7 mouse cellular contexts compared by ENCODE assay signal in genomic region chr4:117494911-117495501, GRCm38 (mm10). TPM values are rescaled to one million over a fixed set of nuclear protein-coding genes. Genes with fewer than 3 reads are reported as not detected.
DNase-seq lines count a peak whose midpoint lies in the region; ATAC-seq and TF ChIP-seq lines count a peak whose summit lies in the region.

No protein-coding gene starts in this region.

- no peak for TF ChIP-seq CTCF in E14TG2a.4 (conservative IDR thresholded peaks at IDR 0.05; ENCODE audit: low read length)
- no peak for TF ChIP-seq CTCF in embryonic fibroblast, embryonic 13.5 days (IDR thresholded peaks at IDR 0.05; ENCODE audit: borderline replicate concordance, insufficient read depth, low read length)

- peak; percentile 38 for DNase-seq in CD4-positive helper T cell, adult 2 months (ENCODE audit: low read depth, low spot score)
- DNase-seq in hindbrain, embryonic 11.5 days (ENCODE audit: low spot score), result no peak
- DNase-seq in liver, embryonic 11.5 days (ENCODE audit: low spot score), result no peak
- DNase-seq in right cerebral cortex, postnatal 4 days, result no peak

- no peaks in the 10 kb centered on the region for H3K9me3 ChIP-seq in E14TG2a.4 (ENCODE audit: low read length)
- no peaks in the 10 kb centered on the region for H3K9me3 ChIP-seq in hindbrain, embryonic 11.5 days (ENCODE audit: control insufficient read depth, low read length)
- H3K9me3 ChIP-seq in liver, embryonic 11.5 days (ENCODE audit: control insufficient read depth, low read length), result no peaks in the 10 kb centered on the region
- H3K9me3 ChIP-seq in neural tube, embryonic 13.5 days, result no peaks in the 10 kb centered on the region

- no peak for TF ChIP-seq POLR2A in embryonic fibroblast, embryonic 13.5 days (IDR thresholded peaks at IDR 0.05; ENCODE audit: low read depth, low read length)

- H3K27me3 ChIP-seq in E14TG2a.4 (ENCODE audit: insufficient read depth, low read length), result peaks cover 68% of the 10 kb centered on the region
- H3K27me3 ChIP-seq in hindbrain, embryonic 11.5 days (ENCODE audit: control insufficient read depth, insufficient read depth, low read length), result peaks cover 55% of the 10 kb centered on the region
- H3K27me3 ChIP-seq in liver, embryonic 11.5 days (replicated peaks; ENCODE audit: control insufficient read depth, insufficient read depth, low read length), result peaks cover 85% of the 10 kb centered on the region
- peaks cover 96% of the 10 kb centered on the region for H3K27me3 ChIP-seq in neural tube, embryonic 13.5 days

- WGBS in hindbrain, embryonic 11.5 days, result under 1% methylated on average over 44 of the region's 47 CpGs
- WGBS in liver, embryonic 11.5 days, result under 1% methylated on average over 46 of the region's 47 CpGs
- WGBS in neural tube, embryonic 13.5 days, result under 1% methylated on average over 46 of the region's 47 CpGs

- no peak overlapping the region for H3K27ac ChIP-seq in embryonic fibroblast, embryonic 13.5 days (ENCODE audit: insufficient read depth, low read length)
- H3K27ac ChIP-seq in hindbrain, embryonic 11.5 days (ENCODE audit: low read depth, low read length), result peak overlapping the region; percentile 84
- no peak overlapping the region for H3K27ac ChIP-seq in liver, embryonic 11.5 days (ENCODE audit: low read depth, low read length)
- peak overlapping the region; percentile 86 for H3K27ac ChIP-seq in neural tube, embryonic 13.5 days (replicated peaks)

- peak overlapping the region; percentile 86 for H3K4me3 ChIP-seq in E14TG2a.4 (replicated peaks; ENCODE audit: low read length)
- H3K4me3 ChIP-seq in embryonic fibroblast, embryonic 13.5 days (ENCODE audit: insufficient read depth, low read length), result peak overlapping the region; percentile 17
- peak overlapping the region; percentile 56 for H3K4me3 ChIP-seq in hindbrain, embryonic 11.5 days (ENCODE audit: low read depth, low read length)
- H3K4me3 ChIP-seq in liver, embryonic 11.5 days (ENCODE audit: low read depth, low read length), result peak overlapping the region; percentile 54
- H3K4me3 ChIP-seq in neural tube, embryonic 13.5 days, result peak overlapping the region; percentile 48

- ATAC-seq in hindbrain, embryonic 11.5 days (ENCODE audit: low FRiP score), result peak; percentile 38
- ATAC-seq in liver, embryonic 11.5 days (replicated peaks; ENCODE audit: low FRiP score), result no peak
- 0 out of 2 replicates have a peak, but pooled peaks have one; percentile 23 for ATAC-seq in neural tube, embryonic 13.5 days (ENCODE audit: low read depth)

- peak overlapping the region; percentile 73 for H3K4me2 ChIP-seq in hindbrain, embryonic 11.5 days (replicated peaks; ENCODE audit: low read depth, low read length)
- peak overlapping the region; percentile 94 for H3K4me2 ChIP-seq in liver, embryonic 11.5 days
- peak overlapping the region; percentile 68 for H3K4me2 ChIP-seq in neural tube, embryonic 13.5 days

- H3K9ac ChIP-seq in hindbrain, embryonic 11.5 days (ENCODE audit: low read depth, low read length), result peak overlapping the region; percentile 80
- H3K9ac ChIP-seq in liver, embryonic 11.5 days (ENCODE audit: low read depth, low read length), result peak overlapping the region; percentile 46
- peak overlapping the region; percentile 75 for H3K9ac ChIP-seq in neural tube, embryonic 13.5 days

- peaks cover 31% of the 10 kb centered on the region for H3K4me1 ChIP-seq in E14TG2a.4 (replicated peaks; ENCODE audit: low read depth, low read length)
- H3K4me1 ChIP-seq in embryonic fibroblast, embryonic 13.5 days (ENCODE audit: control insufficient read depth, insufficient read depth, low read length), result no peaks in the 10 kb centered on the region
- peaks cover 16% of the 10 kb centered on the region for H3K4me1 ChIP-seq in hindbrain, embryonic 11.5 days (replicated peaks; ENCODE audit: control insufficient read depth, insufficient read depth, low read length)
- H3K4me1 ChIP-seq in liver, embryonic 11.5 days (replicated peaks; ENCODE audit: control insufficient read depth, insufficient read depth, low read length), result peaks cover 26% of the 10 kb centered on the region
- peaks cover 37% of the 10 kb centered on the region for H3K4me1 ChIP-seq in neural tube, embryonic 13.5 days (replicated peaks)

- H3K36me3 ChIP-seq in E14TG2a.4 (ENCODE audit: insufficient read depth, low read length), result peaks cover 3% of the 10 kb centered on the region
- H3K36me3 ChIP-seq in hindbrain, embryonic 11.5 days (ENCODE audit: control insufficient read depth, insufficient read depth, low read length), result no peaks in the 10 kb centered on the region
- no peaks in the 10 kb centered on the region for H3K36me3 ChIP-seq in liver, embryonic 11.5 days (ENCODE audit: control insufficient read depth, insufficient read depth, low read length)
- H3K36me3 ChIP-seq in neural tube, embryonic 13.5 days, result no peaks in the 10 kb centered on the region

RNA-seq across cellular contexts. Expression of gene Rnf220, which starts 1.8 kb away (rescaled TPM):
- 43.0 and 47.7 TPM in 2 replicates for polyA plus RNA-seq in embryonic fibroblast, embryonic 13.5 days (2011; ENCODE audit: insufficient read length, low read depth, missing spikeins)
- polyA plus RNA-seq in hindbrain, embryonic 11.5 days (2014; fragmentation: Nextera tagmentation; extraction: Ambion mirVana), result 54.1 and 55.5 TPM in 2 replicates
- polyA plus RNA-seq in liver, embryonic 11.5 days (2014; fragmentation: Nextera tagmentation; extraction: Ambion mirVana), result 63.6 and 70.9 TPM in 2 replicates
- polyA plus RNA-seq in neural tube, embryonic 13.5 days (2015; fragmentation: Nextera tagmentation; extraction: Ambion mirVana), result 97.1 and 104 TPM in 2 replicates

RNA-seq across cellular contexts. Expression of gene Eri3, which starts 55.2 kb away (rescaled TPM):
- 60.8 and 67.3 TPM in 2 replicates for polyA plus RNA-seq in embryonic fibroblast, embryonic 13.5 days (2011; ENCODE audit: insufficient read length, low read depth, missing spikeins)
- polyA plus RNA-seq in hindbrain, embryonic 11.5 days (2014; fragmentation: Nextera tagmentation; extraction: Ambion mirVana), result 110 and 119 TPM in 2 replicates
- 88.1 and 89.9 TPM in 2 replicates for polyA plus RNA-seq in liver, embryonic 11.5 days (2014; fragmentation: Nextera tagmentation; extraction: Ambion mirVana)
- polyA plus RNA-seq in neural tube, embryonic 13.5 days (2015; fragmentation: Nextera tagmentation; extraction: Ambion mirVana), result 174 and 179 TPM in 2 replicates

Comparison
In these comparisons a context has a peak if more than half of its experiments do, and no peak if none do; other contexts are left out.
1. H3K4me3 ChIP-seq: peak in every context shown above with its lines; median percentile 86 in E14TG2a.4; 56 in hindbrain, embryonic 11.5 days; 54 in liver, embryonic 11.5 days; 48 in neural tube, embryonic 13.5 days; 17 in embryonic fibroblast, embryonic 13.5 days.
2. H3K27ac ChIP-seq: peak in hindbrain, embryonic 11.5 days (single experiment) and neural tube, embryonic 13.5 days (single experiment); none in embryonic fibroblast, embryonic 13.5 days (single experiment) and liver, embryonic 11.5 days (single experiment).
3. Peak in every context shown above with its lines, with median percentiles within 50 percentile points of each other: H3K4me2 ChIP-seq and H3K9ac ChIP-seq.